Mouse (Mus musculus): ENCODE measurements around the gene Dpp7. TPM values are rescaled to one million over a fixed set of nuclear protein-coding genes. Genes with fewer than 3 reads are reported as not detected.

Gene Dpp7
- total RNA-seq, 4 experiments from 2014 or later, result 39.8 to 59.1 (median 45.7) TPM

- peak; percentile 74 for DNase-seq
Measured at GRCm38 (mm10) chr2:25365091-25365761, 9.1 kb upstream of the Dpp7 start, which contains the start of gene Uap1l1. TSS of gene Uap1l1 (minus strand) at chr2:25365682.

- no peak for DNase-seq
Measured at GRCm38 (mm10) chr2:25364761-25365090, 8.6 kb upstream of the Dpp7 start.

DNA sequence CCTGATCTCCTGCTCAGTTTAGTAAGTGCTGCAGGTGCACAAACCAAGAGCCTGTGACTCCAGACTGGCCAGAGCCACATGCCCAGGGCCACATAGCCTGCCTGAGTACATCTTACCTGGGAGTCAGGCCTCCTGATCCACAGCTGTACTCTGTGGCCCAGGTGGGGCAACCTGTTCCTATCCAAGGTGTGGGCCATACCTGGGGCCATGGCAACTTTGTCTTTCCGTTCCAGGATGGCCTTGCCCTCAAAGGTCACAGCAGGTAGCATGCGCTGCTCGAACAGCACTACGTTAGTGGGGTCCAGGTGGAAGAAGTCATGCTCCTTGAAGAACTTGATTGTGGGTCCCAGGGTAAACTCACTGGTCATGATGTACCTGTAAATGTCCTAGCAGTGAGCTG is 8.2 kb upstream of the Dpp7 start:
- DNase-seq, result no peak

GRCm38 (mm10) chr2:25363478-25364178 is 7.5 kb upstream of the Dpp7 start:
- no peak for DNase-seq

- no peak for DNase-seq
Measured at GRCm38 (mm10) chr2:25359848-25360247, 3.7 kb upstream of the Dpp7 start.

DNA sequence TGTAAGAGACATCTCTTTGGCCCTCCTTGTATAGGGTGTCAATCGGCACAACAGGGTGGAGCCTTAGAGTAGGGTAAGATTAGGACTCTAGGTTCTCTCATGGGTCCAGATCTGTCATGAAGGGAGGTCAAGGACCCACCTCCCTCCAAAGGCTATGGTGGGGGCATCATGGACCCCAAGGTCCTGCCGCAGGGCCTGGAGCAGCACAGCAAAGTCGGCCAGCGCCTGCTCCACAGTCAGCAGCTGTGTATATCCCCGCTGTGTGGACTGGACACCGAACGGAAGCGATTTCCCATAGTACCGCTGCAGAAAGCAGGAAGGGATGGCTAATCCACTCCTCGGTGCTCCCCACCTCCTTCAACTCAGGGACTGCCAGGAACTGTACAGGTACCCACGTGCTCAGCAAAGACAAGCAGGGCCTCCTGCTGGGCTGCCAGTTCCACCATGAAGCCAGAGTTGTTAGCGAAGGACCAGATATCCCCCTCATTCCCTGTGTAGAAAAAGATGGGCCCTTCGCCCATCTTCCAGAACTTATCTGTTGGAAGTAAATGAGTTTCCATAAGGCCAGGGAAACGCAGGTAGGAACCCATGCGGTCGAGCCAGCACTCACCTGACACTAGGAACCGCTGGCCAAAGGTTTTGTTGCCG is 616 bp downstream of the Dpp7 start:
- DNase-seq, result no peak

GRCm38 (mm10) chr2:25354211-25354610 is 1.9 kb downstream of the Dpp7 start:
- DNase-seq, result no peak

DNA sequence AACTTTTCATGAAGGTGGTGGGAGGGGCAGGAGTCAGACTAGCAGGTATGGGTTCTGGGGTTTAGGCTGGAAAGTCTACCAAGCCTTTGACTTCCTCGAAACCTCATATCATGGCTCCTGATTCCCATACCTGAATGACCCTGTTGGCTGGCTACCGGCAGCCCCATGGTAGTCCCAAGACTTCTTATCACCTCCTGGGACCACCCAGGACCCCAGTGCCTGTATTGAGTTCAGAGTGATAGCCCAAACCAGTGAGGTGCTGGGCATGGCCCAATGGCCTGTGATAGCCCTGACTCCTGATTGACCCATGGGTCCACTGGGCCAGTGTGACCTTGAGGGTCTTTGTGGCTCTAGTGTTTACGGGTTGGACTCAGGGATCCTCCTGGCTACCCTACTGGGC is 5.5 kb downstream of the Dpp7 start:
- no peak for DNase-seq

DNA sequence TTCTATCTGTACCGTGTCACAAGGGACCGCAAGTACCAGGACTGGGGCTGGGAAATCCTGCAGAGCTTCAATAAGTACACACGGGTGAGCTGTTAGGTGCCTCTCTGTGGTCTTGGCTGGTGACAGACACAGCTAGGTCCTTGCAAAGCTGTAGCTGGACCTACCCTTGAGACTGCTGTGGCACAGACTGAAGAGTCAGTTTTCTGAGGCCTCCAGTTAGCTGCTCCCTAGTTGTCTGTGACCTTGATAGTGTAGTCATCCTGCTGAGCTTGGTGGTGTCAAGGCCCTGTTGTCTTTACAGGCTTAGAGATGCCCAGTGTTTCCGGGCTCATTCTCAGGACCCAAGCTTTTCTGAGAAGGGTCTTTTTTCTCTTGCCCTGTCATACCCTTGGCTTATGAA is 6.7 kb downstream of the Dpp7 start:
- peak; percentile 54 for DNase-seq

GRCm38 (mm10) chr2:25348162-25348561 is 8.0 kb downstream of the Dpp7 start:
- DNase-seq, result no peak

DNA sequence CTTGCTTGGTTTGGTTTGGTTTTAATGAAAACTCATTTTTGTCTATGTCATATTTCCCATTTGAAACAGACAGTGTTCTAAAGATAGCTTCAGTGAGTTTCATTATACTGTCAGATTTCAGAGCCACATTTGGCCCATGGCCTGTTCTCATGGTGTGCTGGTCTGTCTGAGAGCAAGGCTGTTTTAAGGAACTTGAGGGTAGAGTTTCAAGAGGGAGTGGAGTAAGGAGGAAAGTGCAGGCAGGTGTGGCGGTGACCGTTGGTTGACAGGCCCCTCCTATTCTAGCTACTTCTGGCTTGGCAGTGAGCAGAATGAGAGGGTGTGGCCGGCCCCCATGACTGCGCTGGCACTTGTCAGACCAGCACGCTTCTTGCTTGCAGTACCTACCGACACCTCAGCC is 17.9 kb downstream of the Dpp7 start:
- DNase-seq, result no peak

DNA sequence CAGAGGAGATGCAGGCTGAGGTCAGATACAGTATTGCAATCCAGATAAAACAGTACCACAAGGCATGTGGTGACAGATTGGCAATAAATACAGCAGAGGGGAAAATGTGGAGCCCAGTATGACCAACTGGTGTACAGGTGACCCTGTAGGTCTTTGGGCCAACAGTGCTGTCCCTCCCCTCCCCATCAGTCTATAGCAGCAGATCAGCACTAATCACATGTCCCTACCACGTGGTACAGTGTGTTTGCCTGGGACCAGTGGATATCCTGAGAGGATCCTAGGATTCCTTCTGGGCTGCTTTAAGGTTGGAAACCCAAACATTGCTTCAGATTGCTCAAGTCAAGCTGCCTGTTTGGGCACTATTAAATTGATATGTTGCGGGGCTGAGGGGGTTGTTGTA is 22.6 kb downstream of the Dpp7 start:
- no peak for DNase-seq

GRCm38 (mm10) chr2:25332286-25333160 is 23.6 kb downstream of the Dpp7 start, which contains the start of gene Man1b1:
TSS of gene Man1b1 (plus strand) at chr2:25332338.
- peak; percentile 99 for DNase-seq

GRCm38 (mm10) chr2:25331470-25331869 is 24.7 kb downstream of the Dpp7 start:
- DNase-seq, result no peak

- no peak for DNase-seq
Measured at GRCm38 (mm10) chr2:25328440-25328839, 27.7 kb downstream of the Dpp7 start.

DNA sequence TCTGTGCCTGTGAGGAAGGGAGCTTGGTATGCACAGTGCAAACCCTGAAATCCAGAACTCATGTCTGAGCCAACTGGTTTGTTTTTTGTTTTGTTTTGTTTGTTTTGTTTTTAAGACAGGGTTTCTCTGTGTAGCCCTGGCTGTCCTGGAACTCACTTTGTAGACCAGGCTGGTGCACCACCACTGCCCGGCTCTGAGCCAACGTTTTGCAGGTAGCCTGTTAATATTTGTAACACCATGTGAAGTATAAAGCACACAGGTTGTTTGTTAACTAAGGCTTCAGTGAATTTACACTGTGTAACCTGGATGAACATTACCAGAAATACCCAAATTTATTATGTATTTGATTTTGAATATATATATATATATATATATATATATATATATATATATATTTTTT is 30.1 kb downstream of the Dpp7 start:
- no peak for DNase-seq

- no peak for DNase-seq
Measured at GRCm38 (mm10) chr2:25320084-25320483, 36.1 kb downstream of the Dpp7 start.

DNA sequence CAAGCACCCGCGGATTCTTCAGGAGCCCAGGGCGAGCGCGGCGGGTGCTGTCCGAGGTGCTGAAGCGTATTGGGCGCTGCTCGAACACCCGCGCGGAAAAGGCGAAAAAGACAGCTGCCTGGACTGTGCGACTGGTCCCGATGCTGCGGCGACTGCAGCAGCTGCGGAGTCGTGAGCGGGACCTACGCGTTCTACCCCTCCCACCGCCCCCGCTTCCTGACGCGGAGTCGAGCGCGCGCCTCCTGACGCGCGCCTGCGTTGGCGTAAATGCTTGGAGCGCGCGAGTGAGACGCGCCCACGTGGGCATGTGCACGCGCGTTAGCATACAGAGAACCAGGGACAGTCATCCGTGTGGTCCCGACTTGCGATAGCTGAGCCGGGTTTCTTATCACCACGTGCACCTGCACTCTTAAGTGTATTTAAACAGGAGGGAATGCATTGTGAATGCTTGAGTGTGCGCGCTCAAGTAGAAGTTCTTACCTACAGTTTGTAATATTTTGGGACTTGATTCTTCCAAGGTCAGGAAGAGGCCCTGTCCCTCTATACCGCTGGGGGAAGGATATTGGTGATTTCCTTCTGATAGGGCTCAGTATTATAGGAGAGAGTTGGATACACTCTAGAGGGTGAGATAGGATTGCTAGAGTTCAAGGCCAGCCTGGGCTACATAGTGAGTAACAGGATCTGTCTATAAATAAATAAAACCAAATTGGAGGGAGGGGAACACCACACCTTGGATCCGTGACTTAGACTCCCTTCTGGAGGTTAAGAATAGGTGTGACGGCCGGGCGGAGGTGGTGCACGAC is 37.0 kb downstream of the Dpp7 start, which contains the start of gene Grin1:
Gene Grin1, minus strand, starts transcription at position 217 of the 803 bp plus-strand sequence.
- no peak for DNase-seq

DNA sequence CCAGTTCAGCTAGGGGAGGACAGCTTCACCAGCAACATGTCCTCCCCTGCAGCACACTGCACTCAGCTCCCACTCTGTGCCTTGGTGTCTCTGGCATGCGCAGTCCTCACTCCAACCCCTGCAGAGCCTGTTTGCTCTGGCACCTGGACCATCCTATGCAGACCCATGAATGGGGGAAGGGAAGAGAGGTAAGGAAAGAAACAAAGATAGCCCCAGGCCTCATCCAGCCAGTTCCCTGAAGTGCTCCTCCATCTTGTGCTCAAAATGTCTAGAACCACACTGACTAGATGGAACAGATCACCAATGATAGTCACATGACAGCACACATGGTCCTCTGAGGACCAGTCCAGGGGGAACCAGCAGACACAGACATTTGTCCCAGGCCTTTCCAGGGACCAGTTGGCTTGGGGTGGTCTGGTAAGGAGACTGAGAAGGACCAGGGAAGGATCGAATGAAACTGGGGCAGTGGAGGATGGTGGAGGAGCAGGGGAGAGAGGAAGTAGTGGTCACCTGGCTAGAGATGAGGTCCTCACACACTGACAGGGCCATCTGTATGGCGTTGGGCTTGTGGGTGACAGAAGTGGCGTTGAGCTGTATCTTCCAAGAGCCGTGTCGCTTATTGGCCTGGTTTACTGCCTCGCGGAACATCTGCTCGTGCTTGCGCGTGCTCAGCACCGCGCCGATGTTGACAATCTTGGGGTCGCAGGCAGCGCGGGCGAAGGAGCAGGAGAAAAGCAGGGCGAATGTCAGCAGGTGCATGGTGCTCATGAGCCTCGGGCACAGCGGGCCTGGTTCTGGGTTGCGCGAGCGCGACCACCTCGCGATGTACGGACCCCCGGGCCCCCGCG is 37.8 kb downstream of the Dpp7 start:
- DNase-seq, result no peak

- DNase-seq, result no peak
Measured at GRCm38 (mm10) chr2:25311491-25311891, 44.7 kb downstream of the Dpp7 start.

GRCm38 (mm10) chr2:25310969-25311368 is 45.2 kb downstream of the Dpp7 start:
- no peak for DNase-seq
